Mouse (Mus musculus): ENCODE data around the gene Qtrt1.
A peak's percentile ranks its signal among the peaks of the same experiment; 100 is the strongest.
"Not testable (repeated sequence)": the region's sequence is repeated elsewhere in the genome, so short reads cannot be mapped to it uniquely, and the experiment has no call there.

The Qtrt1 gene

DNA sequence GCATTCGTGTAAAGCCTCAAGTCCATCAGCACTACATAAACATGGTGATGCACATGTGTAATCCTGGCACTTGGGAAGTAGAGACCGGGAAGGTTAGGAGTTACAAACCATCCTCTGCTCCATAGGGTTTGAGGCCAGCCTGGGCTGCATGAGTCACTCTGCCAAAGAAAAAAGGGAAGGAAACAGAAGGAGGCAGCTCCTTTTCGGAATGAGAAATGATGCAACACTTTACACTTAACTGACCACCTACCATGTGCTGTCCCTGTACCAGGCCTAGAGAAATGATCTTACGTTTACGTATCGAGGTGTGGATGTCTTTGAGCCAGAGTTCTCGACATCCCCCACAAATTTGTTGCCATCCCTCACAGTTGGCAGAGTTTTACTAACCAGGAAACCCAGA, 41.4 kb downstream of the Qtrt1 start:
- no peak for DNase-seq

DNA sequence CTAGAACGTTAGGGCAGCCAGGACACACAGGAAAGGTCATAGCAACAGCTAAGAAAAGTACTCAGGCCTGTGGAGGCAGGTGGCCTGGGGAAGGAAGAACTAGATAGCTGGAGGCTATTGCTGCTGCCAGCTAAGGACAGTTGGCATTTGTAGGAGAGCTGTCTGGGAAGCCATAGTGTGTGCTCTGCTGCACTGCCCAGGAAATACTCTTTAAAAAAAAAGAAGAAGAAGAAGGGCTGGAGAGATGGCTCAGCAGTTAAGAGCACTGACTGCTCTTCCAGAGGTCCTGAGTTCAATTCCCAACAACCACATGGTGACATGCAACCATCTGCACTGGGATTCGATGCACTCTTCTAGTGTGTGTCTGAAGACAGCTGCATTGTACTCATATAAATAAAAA, 41.8 kb downstream of the Qtrt1 start:
- no peak for DNase-seq

GRCm38 (mm10) chr9:21454556-21454955, 42.9 kb downstream of the Qtrt1 start:
- no peak for DNase-seq

GRCm38 (mm10) chr9:21455103-21455770, 43.6 kb downstream of the Qtrt1 start:
- DNase-seq = no peak

- DNase-seq = no peak
These were observed 44.8 kb downstream of the Qtrt1 start for GRCm38 (mm10) chr9:21456246-21456929.

DNA sequence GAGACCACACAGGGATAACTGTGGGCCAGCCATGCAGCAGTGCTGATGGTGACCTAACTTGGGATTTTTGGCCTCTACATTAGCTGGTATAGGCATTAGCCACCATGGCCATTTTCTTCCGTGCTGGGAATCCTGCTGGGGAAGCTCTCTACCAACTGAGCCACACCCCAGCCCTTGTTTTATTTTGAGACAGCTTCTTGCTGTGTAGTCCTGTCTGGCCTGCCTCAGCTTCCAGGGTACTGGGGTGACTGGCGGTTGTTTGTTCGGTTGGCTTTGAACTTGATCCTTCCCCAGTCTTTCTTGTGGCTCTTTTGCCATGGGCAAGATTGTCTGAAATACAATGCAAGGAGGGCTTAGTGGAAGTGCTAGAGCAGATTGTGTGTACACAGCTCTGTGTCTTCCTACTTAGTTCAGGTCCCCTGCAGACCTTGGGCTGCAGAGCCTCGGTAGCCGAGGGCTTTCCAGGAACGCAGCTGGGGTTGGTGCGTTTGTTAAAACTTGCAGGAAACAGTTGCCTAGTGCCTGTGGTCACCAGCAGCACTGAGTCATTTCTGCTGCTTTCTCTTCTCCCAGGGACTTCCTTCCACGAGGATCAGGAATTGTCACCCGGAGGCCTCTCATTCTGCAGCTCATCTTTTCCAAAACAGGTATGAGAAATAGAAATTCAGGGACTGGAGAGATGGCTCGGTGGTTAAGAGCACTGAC, 45.4 kb downstream of the Qtrt1 start:
- no peak for DNase-seq

- no peak for DNase-seq
These were observed 47.2 kb downstream of the Qtrt1 start for GRCm38 (mm10) chr9:21458821-21459220.

GRCm38 (mm10) chr9:21460400-21460940, 48.8 kb downstream of the Qtrt1 start:
- DNase-seq = no peak

GRCm38 (mm10) chr9:21463138-21463590, 51.5 kb downstream of the Qtrt1 start:
- DNase-seq = no peak

GRCm38 (mm10) chr9:21463766-21464564, 52.3 kb downstream of the Qtrt1 start:
- no peak for DNase-seq

DNA sequence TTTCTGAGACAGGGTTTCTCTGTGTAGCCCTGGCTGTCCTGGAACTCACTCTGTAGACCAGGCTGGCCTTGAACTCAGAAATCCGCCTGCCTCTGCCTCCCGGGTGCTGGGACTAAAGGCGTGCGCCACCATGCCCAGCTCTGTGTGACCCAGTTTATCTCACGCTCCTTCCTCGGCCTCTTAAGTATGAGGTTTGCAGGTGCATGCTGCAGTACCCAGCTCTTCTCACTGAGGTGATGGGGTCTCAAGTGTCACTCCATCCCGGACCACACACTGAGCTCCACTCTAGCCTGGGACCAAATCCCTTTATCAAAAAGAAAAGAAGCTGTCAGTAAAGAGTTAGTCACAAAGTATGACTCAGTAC, 52.9 kb downstream of the Qtrt1 start:
- DNase-seq = not testable (repeated sequence)

GRCm38 (mm10) chr9:21469032-21470024, 57.7 kb downstream of the Qtrt1 start:
- DNase-seq = peak in 1 of 2 experiments; percentile 53

Measured in thymus, adult 18-20 months (tissue).